Mouse (Mus musculus) neural tube, embryonic 11.5 days (tissue): ENCODE data around the gene Mrc2. TPM values are rescaled to one million over a fixed set of nuclear protein-coding genes. Genes with fewer than 3 reads are reported as not detected.
A peak's percentile ranks its signal among the peaks of the same experiment; 100 is the strongest.

Experiments
- ATAC-seq: fragments of 200-750 bp; cut with Nextera tagmentation; 2 replicates; pipeline ENCODE4 v1.8.0; 2017; ENCODE audit warnings: moderate number of reproducible peaks, mild to moderate bottlenecking, moderate TSS enrichment, moderate library complexity; ENCODE audit not compliant: insufficient read depth, low FRiP score, low TSS enrichment
- DNase-seq: peaks from one replicate; pipeline ENCODE4 v3.0.0-alpha.2; 2015; ENCODE audit warnings: low spot score
- H3K27ac ChIP-seq: fragments of 300-500 bp; sonication (generic); 2 replicates; pipeline ENCODE4 v1.5.1; 2014; ENCODE audit warnings: low read depth, mild to moderate bottlenecking, low read length
- H3K27me3 ChIP-seq: fragments of 300-500 bp; sonication (generic); 2 replicates; pipeline ENCODE4 v1.6.1; 2014; ENCODE audit warnings: mild to moderate bottlenecking, low read length, mixed read lengths; ENCODE audit not compliant: control insufficient read depth, insufficient read depth
- H3K36me3 ChIP-seq: fragments of 300-500 bp; sonication (generic); 2 replicates; pipeline ENCODE4 v1.6.1; 2014; ENCODE audit warnings: mild to moderate bottlenecking, low read length, moderate library complexity, mixed read lengths; ENCODE audit not compliant: control insufficient read depth, insufficient read depth
- H3K4me1 ChIP-seq: fragments of 300-500 bp; sonication (generic); 2 replicates; pipeline ENCODE4 v1.6.1; 2014; ENCODE audit warnings: low read length, mixed read lengths; ENCODE audit not compliant: control insufficient read depth, insufficient read depth
- H3K4me2 ChIP-seq: fragments of 300-500 bp; sonication (generic); 2 replicates; pipeline ENCODE4 v1.6.1; 2014; ENCODE audit warnings: low read depth, mild to moderate bottlenecking, moderate library complexity
- H3K4me3 ChIP-seq: fragments of 300-500 bp; sonication (generic); 2 replicates; pipeline ENCODE4 v1.5.1; 2014; ENCODE audit warnings: low read depth, low read length
- H3K9ac ChIP-seq: fragments of 300-500 bp; sonication (generic); 2 replicates; pipeline ENCODE4 v1.6.1; 2014; ENCODE audit warnings: mild to moderate bottlenecking, low read length
- H3K9me3 ChIP-seq: fragments of 300-500 bp; sonication (generic); 2 replicates; pipeline ENCODE4 v1.6.1; 2016; ENCODE audit warnings: low read length; ENCODE audit not compliant: control insufficient read depth
- WGBS: fragments of 180-500 bp; shearing (Covaris S2); extraction: QIAGEN DNeasy Blood & Tissue Kit; methylation state at CpG from one replicate; pipeline ENCODE4 v1.1.7; 2014; 5-methylcytosine and 5-hydroxymethylcytosine counted together
- polyA plus RNA-seq: library from polyadenylated mRNA; unstranded; fragments of >200 nt; fragmentation: Nextera tagmentation; extraction: Ambion mirVana; gene quantifications from 2 replicates; pipeline ENCODE4 v1.2.1, GENCODE M21; 2014

The Mrc2 gene
- polyA plus RNA-seq, 1 experiment from 2014 or later: 9.3 TPM

GRCm38 (mm10) chr11:105331732-105332131 lies 39.3 kb downstream of the Mrc2 start:
- no peaks in the 10 kb centered on the region for H3K36me3 ChIP-seq
- H3K4me2 ChIP-seq: no peak overlapping the region
- H3K9me3 ChIP-seq: no peaks in the 10 kb centered on the region
- H3K4me1 ChIP-seq: no peaks in the 10 kb centered on the region
- ATAC-seq (no peak; the same call in 1 of the 2 replicates), DNase-seq (peak; percentile 49)
- H3K27ac ChIP-seq: no peak overlapping the region
- H3K27me3 ChIP-seq: no peaks in the 10 kb centered on the region
- H3K4me3 ChIP-seq: no peak overlapping the region
- no peak overlapping the region for H3K9ac ChIP-seq
- WGBS: 48% methylated on average over 10 of the region's 10 CpGs

- 63% methylated on average over 7 of the region's 8 CpGs for WGBS
- DNase-seq (peak; percentile 71), ATAC-seq (no peak)
- Histone ChIP-seq H3K27ac (no peak overlapping the region), H3K4me3 (no peak overlapping the region), H3K9ac (no peak overlapping the region), H3K27me3 (no peaks in the 10 kb centered on the region), H3K4me1 (no peaks in the 10 kb centered on the region), H3K9me3 (no peaks in the 10 kb centered on the region), H3K36me3 (no peaks in the 10 kb centered on the region), H3K4me2 (no peak overlapping the region)
These were observed 40.0 kb downstream of the Mrc2 start for GRCm38 (mm10) chr11:105332468-105332867.

- 0 out of 2 replicates have a peak, but pooled peaks cover 2% of the 10 kb centered on the region for H3K36me3 ChIP-seq
- no peak for ATAC-seq
- no peaks in the 10 kb centered on the region for H3K9me3 ChIP-seq
- no peak overlapping the region for H3K4me3 ChIP-seq
- 73% methylated on average over 8 of the region's 8 CpGs for WGBS
- no peak overlapping the region for H3K9ac ChIP-seq
- H3K4me2 ChIP-seq: no peak overlapping the region
- H3K4me1 ChIP-seq: no peaks in the 10 kb centered on the region
- H3K27ac ChIP-seq: no peak overlapping the region
- H3K27me3 ChIP-seq: no peaks in the 10 kb centered on the region
- no peak for DNase-seq
These were observed 41.6 kb downstream of the Mrc2 start for GRCm38 (mm10) chr11:105333867-105334670.

- Histone ChIP-seq H3K9ac (no peak overlapping the region), H3K27me3 (no peaks in the 10 kb centered on the region), H3K4me1 (no peaks in the 10 kb centered on the region), H3K4me2 (no peak overlapping the region), H3K27ac (no peak overlapping the region), H3K36me3 (peaks cover 2% of the 10 kb centered on the region; the same call in 1 of the 2 replicates), H3K9me3 (no peaks in the 10 kb centered on the region), H3K4me3 (no peak overlapping the region)
- WGBS: 82% methylated on average over 12 of the region's 12 CpGs
- DNase-seq (no peak), ATAC-seq (no peak)
These were observed 46.4 kb downstream of the Mrc2 start for GRCm38 (mm10) chr11:105338596-105339390.

- Histone ChIP-seq H3K4me1 (no peaks in the 10 kb centered on the region), H3K9me3 (no peaks in the 10 kb centered on the region), H3K27me3 (no peaks in the 10 kb centered on the region), H3K4me2 (no peak overlapping the region), H3K27ac (no peak overlapping the region), H3K36me3 (peaks cover 2% of the 10 kb centered on the region), H3K9ac (no peak overlapping the region), H3K4me3 (no peak overlapping the region)
- 91% methylated on average over 2 of the region's 2 CpGs for WGBS
- no peak for ATAC-seq
- DNase-seq: no peak
These were observed 52.8 kb downstream of the Mrc2 start for GRCm38 (mm10) chr11:105345284-105345683.

- WGBS: 67% methylated on average over 28 of the region's 28 CpGs
- DNase-seq: peak; percentile 87
- Histone ChIP-seq H3K9me3 (no peaks in the 10 kb centered on the region), H3K27ac (no peak overlapping the region), H3K9ac (no peak overlapping the region), H3K4me1 (no peaks in the 10 kb centered on the region), H3K4me3 (no peak overlapping the region), H3K36me3 (peaks cover 2% of the 10 kb centered on the region), H3K27me3 (no peaks in the 10 kb centered on the region), H3K4me2 (no peak overlapping the region)
- ATAC-seq: peak; percentile 37
These were observed 55.0 kb downstream of the Mrc2 start for GRCm38 (mm10) chr11:105347162-105348161.

GRCm38 (mm10) chr11:105348495-105348982 lies 56.1 kb downstream of the Mrc2 start:
- Histone ChIP-seq H3K9me3 (no peaks in the 10 kb centered on the region), H3K27ac (no peak overlapping the region), H3K27me3 (no peaks in the 10 kb centered on the region), H3K4me1 (no peaks in the 10 kb centered on the region), H3K36me3 (peaks cover 2% of the 10 kb centered on the region), H3K4me2 (no peak overlapping the region), H3K9ac (no peak overlapping the region), H3K4me3 (no peak overlapping the region)
- DNase-seq (no peak), ATAC-seq (no peak)
- 91% methylated on average over 9 of the region's 9 CpGs for WGBS

- H3K9me3 ChIP-seq: no peaks in the 10 kb centered on the region
- H3K4me3 ChIP-seq: no peak overlapping the region
- no peak overlapping the region for H3K4me2 ChIP-seq
- WGBS: 94% methylated on average over 19 of the region's 19 CpGs
- H3K36me3 ChIP-seq: peaks cover 2% of the 10 kb centered on the region
- no peak for DNase-seq
- no peak overlapping the region for H3K27ac ChIP-seq
- H3K27me3 ChIP-seq: no peaks in the 10 kb centered on the region
- no peak for ATAC-seq
- no peaks in the 10 kb centered on the region for H3K4me1 ChIP-seq
- no peak overlapping the region for H3K9ac ChIP-seq
These were observed 57.4 kb downstream of the Mrc2 start for GRCm38 (mm10) chr11:105349780-105350324.
